Mouse (Mus musculus) midbrain, postnatal 0 days (tissue): ENCODE results near the gene Plin2. TPM values are rescaled to one million over a fixed set of nuclear protein-coding genes. Genes with fewer than 3 reads are reported as not detected.

Experiments used
- ATAC-seq: fragments of 200-750 bp; cut with Nextera tagmentation; 2 replicates; pipeline ENCODE4 v1.8.0; 2017; ENCODE audit warnings: moderate number of reproducible peaks, mild to moderate bottlenecking, moderate TSS enrichment, moderate library complexity; ENCODE audit not compliant: low FRiP score
- DNase-seq: peaks from one replicate; pipeline ENCODE4 v3.0.0-alpha.2; 2015; ENCODE audit warnings: low spot score
- H3K27ac ChIP-seq: fragments of 300-500 bp; sonication (generic); 2 replicates; pipeline ENCODE4 v1.5.1; 2014; ENCODE audit warnings: low read depth, mild to moderate bottlenecking, low read length, mixed read lengths
- H3K27me3 ChIP-seq: fragments of 300-500 bp; sonication (generic); 2 replicates; pipeline ENCODE4 v1.6.1; 2014; ENCODE audit warnings: low read length, control low read depth, mixed read lengths; ENCODE audit not compliant: insufficient read depth
- H3K36me3 ChIP-seq: fragments of 300-500 bp; sonication (generic); 2 replicates; pipeline ENCODE4 v1.6.1; 2014; ENCODE audit warnings: low read length, control low read depth, mixed read lengths; ENCODE audit not compliant: insufficient read depth
- H3K4me1 ChIP-seq: fragments of 300-500 bp; sonication (generic); 2 replicates; pipeline ENCODE4 v1.6.1; 2014; ENCODE audit warnings: mild to moderate bottlenecking, control low read depth, antibody characterized with exemption, low read length, mixed read lengths; ENCODE audit not compliant: insufficient read depth
- H3K4me2 ChIP-seq: fragments of 300-500 bp; sonication (generic); 2 replicates; pipeline ENCODE4 v1.6.1; 2014; ENCODE audit warnings: low read depth, mild to moderate bottlenecking, low read length, mixed read lengths; ENCODE audit not compliant: poor library complexity, severe bottlenecking
- H3K4me3 ChIP-seq: fragments of 300-500 bp; sonication (generic); 2 replicates; pipeline ENCODE4 v1.5.1; 2014; ENCODE audit warnings: low read depth, mild to moderate bottlenecking, low read length, moderate library complexity
- H3K9ac ChIP-seq: fragments of 300-500 bp; sonication (generic); replicated peaks from 2 replicates; pipeline ENCODE4 v1.6.1; 2014; ENCODE audit warnings: mild to moderate bottlenecking, low read length, moderate library complexity, mixed read lengths; ENCODE audit not compliant: poor library complexity, severe bottlenecking
- H3K9me3 ChIP-seq: fragments of 300-500 bp; sonication (generic); 2 replicates; pipeline ENCODE4 v1.6.1; 2016; ENCODE audit warnings: low read length, control low read depth
- CTCF ChIP-seq: IDR thresholded peaks from 2 replicates; pipeline ENCODE4 v1.5.1; 2016; ENCODE audit warnings: antibody characterized with exemption, mild to moderate bottlenecking
- WGBS: fragments of 180-500 bp; shearing (Covaris S2); extraction: QIAGEN DNeasy Blood & Tissue Kit; methylation state at CpG from one replicate; pipeline ENCODE4 v1.1.7; 2014; 5-methylcytosine and 5-hydroxymethylcytosine counted together
- polyA plus RNA-seq: library from polyadenylated mRNA; unstranded; fragments of >200 nt; fragmentation: Nextera tagmentation; extraction: Ambion mirVana; gene quantifications from 2 replicates; pipeline ENCODE4 v1.2.1, GENCODE M21; 2015
- total RNA-seq: library from RNA; depleted of rRNA; stranded (reverse); fragments of >200 nt; gene quantifications from 2 replicates; pipeline ENCODE4 v1.2.3, GENCODE M21; 2014

Plin2 gene
- total and polyA plus RNA-seq, 2 experiments from 2014 or later, result 26.4 to 28.8 TPM

DNA sequence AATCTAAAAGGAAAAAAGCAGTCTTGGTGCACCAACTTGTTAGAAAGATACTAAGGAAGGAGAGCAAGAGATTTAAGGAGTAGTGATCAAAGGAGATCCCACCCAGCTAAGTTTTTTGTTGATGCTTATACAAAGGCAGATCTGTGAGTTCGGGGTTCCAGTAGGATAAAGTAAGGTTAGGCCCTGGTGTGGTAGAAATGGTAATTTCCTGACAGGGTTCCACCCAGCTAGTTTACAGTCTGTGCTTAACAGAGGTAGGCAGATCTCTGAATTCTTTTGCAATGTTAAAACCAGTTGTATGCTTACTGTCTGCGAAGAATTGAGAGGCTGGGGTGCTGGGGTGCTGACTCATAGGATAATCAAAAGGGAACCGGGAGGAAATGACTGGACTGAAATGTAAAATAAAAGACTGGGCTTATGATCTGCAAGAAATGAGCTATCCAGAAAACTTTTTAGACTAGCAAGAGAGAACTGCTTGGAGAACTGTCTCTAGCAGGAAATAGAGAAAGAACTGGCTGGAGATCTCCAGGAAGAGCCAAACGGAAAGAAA, 40.9 kb upstream of the Plin2 start:
- DNase-seq, result no peak
- no peaks in the 10 kb centered on the region for H3K36me3 ChIP-seq
- H3K4me2 ChIP-seq, result no peak overlapping the region
- H3K27me3 ChIP-seq, result no peaks in the 10 kb centered on the region
- no peaks in the 10 kb centered on the region for H3K9me3 ChIP-seq
- WGBS, result 70% methylated on average over 4 of the region's 4 CpGs
- no peak overlapping the region for H3K4me3 ChIP-seq
- TF ChIP-seq CTCF, result no peak
- H3K27ac ChIP-seq, result no peak overlapping the region
- ATAC-seq, result no peak
- no peak overlapping the region for H3K9ac ChIP-seq
- no peaks in the 10 kb centered on the region for H3K4me1 ChIP-seq

DNA sequence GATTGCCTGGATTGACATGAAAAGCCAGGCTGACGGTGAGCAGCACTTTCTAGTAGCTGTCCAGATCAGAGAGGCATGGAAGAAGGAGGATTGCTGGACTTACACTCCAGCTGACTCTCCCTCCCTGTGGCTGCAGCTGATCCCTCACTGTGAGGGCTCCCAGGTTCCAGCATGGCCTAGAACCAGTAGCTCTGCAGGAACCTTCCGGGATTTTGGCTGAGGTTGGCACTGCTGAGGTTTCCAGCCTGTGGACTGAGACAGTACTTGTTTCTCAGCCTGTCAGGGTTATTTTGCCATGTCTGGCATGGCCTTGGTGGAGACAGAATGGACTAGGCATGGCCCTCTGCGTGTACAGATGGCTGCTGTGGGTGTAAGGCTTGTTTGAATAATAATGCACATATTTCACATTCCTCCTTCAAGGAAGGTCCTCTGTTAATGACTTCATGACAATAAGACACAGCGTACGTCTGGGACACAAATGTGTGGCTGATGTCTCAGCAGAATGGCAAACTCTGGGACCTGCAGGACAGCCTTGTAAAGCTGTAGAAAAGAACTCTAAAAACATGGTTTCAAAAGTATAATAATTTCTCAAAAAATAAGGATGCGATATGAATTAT, 40.3 kb upstream of the Plin2 start:
- H3K36me3 ChIP-seq, result no peaks in the 10 kb centered on the region
- no peaks in the 10 kb centered on the region for H3K4me1 ChIP-seq
- no peak for TF ChIP-seq CTCF
- H3K4me3 ChIP-seq, result no peak overlapping the region
- no peak overlapping the region for H3K27ac ChIP-seq
- no peaks in the 10 kb centered on the region for H3K27me3 ChIP-seq
- H3K9me3 ChIP-seq, result no peaks in the 10 kb centered on the region
- H3K4me2 ChIP-seq, result no peak overlapping the region
- H3K9ac ChIP-seq, result no peak overlapping the region
- WGBS, result 64% methylated on average over 6 of the region's 6 CpGs
- ATAC-seq (no peak), DNase-seq (no peak)

DNA sequence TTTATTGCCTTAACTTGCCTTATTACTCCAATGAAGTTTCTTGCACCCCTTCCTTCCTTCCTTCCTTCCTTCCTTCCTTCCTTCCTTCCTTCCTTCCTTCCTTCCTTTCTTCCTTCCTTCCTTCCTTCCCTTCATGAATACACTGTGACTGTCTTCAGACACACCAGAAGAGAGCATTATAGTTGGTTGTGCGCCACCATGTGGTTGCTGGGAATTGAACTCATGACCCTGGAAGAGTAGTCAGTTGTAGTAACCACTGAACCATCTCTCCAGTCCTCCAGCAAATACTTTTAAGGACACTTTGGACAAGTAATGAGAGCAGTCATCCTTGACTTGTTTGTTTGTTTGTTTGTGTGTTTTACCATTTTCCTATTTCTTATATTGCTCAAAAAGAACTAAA, 38.9 kb upstream of the Plin2 start:
- Histone ChIP-seq H3K4me3 (no peak overlapping the region), H3K27me3 (no peaks in the 10 kb centered on the region), H3K4me1 (no peaks in the 10 kb centered on the region), H3K4me2 (no peak overlapping the region), H3K9me3 (no peaks in the 10 kb centered on the region), H3K27ac (no peak overlapping the region), H3K36me3 (no peaks in the 10 kb centered on the region), H3K9ac (no peak overlapping the region)
- ATAC-seq (no peak), DNase-seq (no peak)
- 35% methylated on average over 1 of the region's 1 CpGs for WGBS
- TF ChIP-seq CTCF, result 0 out of 2 replicates have a peak, but pooled peaks have one; percentile 5

- no peak for DNase-seq
- no peaks in the 10 kb centered on the region for H3K36me3 ChIP-seq
- H3K4me3 ChIP-seq, result no peak overlapping the region
- H3K9ac ChIP-seq, result no peak overlapping the region
- H3K9me3 ChIP-seq, result no peaks in the 10 kb centered on the region
- H3K27me3 ChIP-seq, result no peaks in the 10 kb centered on the region
- no peak for TF ChIP-seq CTCF
- WGBS, result 83% methylated on average over 5 of the region's 5 CpGs
- ATAC-seq, result no peak
- H3K4me2 ChIP-seq, result no peak overlapping the region
- no peak overlapping the region for H3K27ac ChIP-seq
- H3K4me1 ChIP-seq, result no peaks in the 10 kb centered on the region
Measured at GRCm38 (mm10) chr4:86699161-86699865, 29.5 kb upstream of the Plin2 start.

- ATAC-seq (peak; percentile 76), DNase-seq (peak; percentile 81)
- TF ChIP-seq CTCF, result peak; percentile 88
- H3K27me3 ChIP-seq, result no peaks in the 10 kb centered on the region
- no peaks in the 10 kb centered on the region for H3K4me1 ChIP-seq
- WGBS, result 8% methylated on average over 4 of the region's 4 CpGs
- H3K36me3 ChIP-seq, result no peaks in the 10 kb centered on the region
- no peaks in the 10 kb centered on the region for H3K9me3 ChIP-seq
- no peak overlapping the region for H3K4me2 ChIP-seq
- no peak overlapping the region for H3K9ac ChIP-seq
- no peak overlapping the region for H3K27ac ChIP-seq
- H3K4me3 ChIP-seq, result no peak overlapping the region
Measured at GRCm38 (mm10) chr4:86696890-86697289, 27.0 kb upstream of the Plin2 start.

- Histone ChIP-seq H3K4me2 (no peak overlapping the region), H3K27me3 (no peaks in the 10 kb centered on the region), H3K4me3 (no peak overlapping the region), H3K36me3 (no peaks in the 10 kb centered on the region), H3K4me1 (no peaks in the 10 kb centered on the region), H3K27ac (no peak overlapping the region), H3K9ac (no peak overlapping the region), H3K9me3 (no peaks in the 10 kb centered on the region)
- peak; percentile 51 for DNase-seq
- WGBS, result 56% methylated on average over 6 of the region's 6 CpGs
- TF ChIP-seq CTCF, result peak; percentile 59
- no peak for ATAC-seq
Measured at GRCm38 (mm10) chr4:86695081-86695480, 25.2 kb upstream of the Plin2 start.
